Mouse (Mus musculus): ENCODE measurements around the gene Pcdh11x. TPM values are rescaled to one million over a fixed set of nuclear protein-coding genes. Genes with fewer than 3 reads are reported as not detected.
"Not testable (repeated sequence)": the region's sequence is repeated elsewhere in the genome, so short reads cannot be mapped to it uniquely, and the experiment has no call there.

Pcdh11x gene
- 10 to 100 TPM; 18.7 to 23.8 TPM for total RNA-seq (2021)
- long read RNA-seq, experiment 1, full-length matches to known transcripts: 4 of 6 reads
- long read RNA-seq, experiment 1, partial matches to known transcripts: 1 of 6 reads
- long read RNA-seq, experiment 1, other reads (novel, unspliced or antisense): 1 of 6 reads
- long read RNA-seq, experiment 2, full-length matches to known transcripts: 2 of 7 reads
- long read RNA-seq, experiment 2, partial matches to known transcripts: 0 of 7 reads
- long read RNA-seq, experiment 2, other reads (novel, unspliced or antisense): 5 of 7 reads

DNA sequence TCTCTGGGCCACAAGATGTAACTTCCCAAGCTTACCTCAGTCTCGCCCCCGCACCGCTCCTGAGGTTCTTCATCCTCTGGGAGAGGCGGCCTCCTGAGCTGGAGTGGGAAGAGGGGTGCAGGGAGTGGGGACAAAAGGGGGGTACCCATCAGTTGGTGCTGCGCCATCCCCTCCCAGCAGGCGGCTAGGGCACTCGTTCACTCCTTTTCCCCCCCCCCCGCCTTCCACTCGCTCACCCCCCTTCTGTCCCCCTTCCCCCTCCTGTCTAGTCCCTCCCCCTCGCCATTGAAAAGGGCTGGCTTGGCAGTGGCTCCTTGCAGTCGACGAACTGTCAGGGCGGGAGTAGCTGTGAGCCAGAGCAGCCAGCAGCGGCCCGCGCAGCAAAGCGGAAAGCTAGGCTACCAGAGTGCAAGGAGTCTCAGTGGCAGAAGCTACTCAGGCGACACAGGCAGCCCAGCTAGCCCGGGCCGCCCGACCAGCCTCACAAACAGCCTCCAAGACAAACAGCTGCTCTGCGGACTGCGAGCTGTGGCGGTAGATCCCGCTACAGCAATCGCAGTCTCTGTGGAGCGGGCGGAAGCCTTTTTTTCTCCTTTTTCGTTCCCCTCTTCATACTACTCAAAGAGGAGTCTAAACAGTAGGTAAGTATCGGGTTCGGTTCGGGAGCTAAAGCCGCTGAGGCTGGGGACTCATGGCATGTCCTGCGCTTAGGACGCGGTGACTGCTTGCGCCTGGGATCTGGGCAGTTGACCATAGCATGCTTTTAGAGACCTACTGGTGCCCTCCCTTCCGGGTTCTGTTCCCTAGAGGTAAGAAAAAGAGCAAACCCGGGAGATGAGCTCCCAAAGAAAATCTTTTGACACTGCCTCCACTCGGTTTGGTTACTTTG lies at the start of gene Pcdh11x:
Gene Pcdh11x (plus strand): TSS at position 249 of the 889 bp plus-strand sequence.
- Histone ChIP-seq H3K4me3 (peak within 1 kb of the TSS; percentile 58), H3K27ac (peak within 1 kb of the TSS; percentile 63)
- intact Hi-C loops (cut with DNase I): loop anchor here (10.0 kb wide), 1 partner anchor 1735 kb away; no protein-coding TSS in a partner anchor
- peak; percentile 56 to 57 for DNase-seq (ENCODE audit: extremely low spot score in 1 of 2, low spot score in 2 of 2)
- peak; percentile 8; the same call in 1 of the 2 replicates for TF ChIP-seq CTCF (IDR thresholded peaks at IDR 0.05)

DNA sequence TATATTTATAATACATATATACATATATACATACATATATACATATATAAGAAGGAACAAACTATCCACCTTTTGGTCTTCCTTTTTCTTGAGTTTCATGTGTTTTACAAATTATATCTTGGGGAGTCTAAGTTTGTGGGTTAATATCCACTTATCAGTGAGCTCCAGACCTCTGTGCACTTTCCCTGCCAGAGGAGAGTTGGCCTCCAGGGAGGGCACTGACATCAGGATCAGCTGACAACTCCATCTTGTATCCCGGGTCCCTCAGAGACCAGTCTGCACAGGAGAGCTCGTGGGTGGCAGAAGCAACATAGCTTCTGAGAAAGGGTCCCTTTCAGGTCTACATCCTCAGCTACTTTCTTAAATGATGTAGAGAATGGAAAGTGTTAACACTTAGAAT lies 30.0 kb upstream of the Pcdh11x start:
- no peak for DNase-seq (ENCODE audit: extremely low spot score in 1 of 2, low spot score in 2 of 2)
- Histone ChIP-seq H3K27ac (no peak overlapping the region), H3K4me3 (no peak overlapping the region)
- intact Hi-C loops (cut with DNase I): no loop called here
- no peak for TF ChIP-seq CTCF (IDR thresholded peaks at IDR 0.05)

DNA sequence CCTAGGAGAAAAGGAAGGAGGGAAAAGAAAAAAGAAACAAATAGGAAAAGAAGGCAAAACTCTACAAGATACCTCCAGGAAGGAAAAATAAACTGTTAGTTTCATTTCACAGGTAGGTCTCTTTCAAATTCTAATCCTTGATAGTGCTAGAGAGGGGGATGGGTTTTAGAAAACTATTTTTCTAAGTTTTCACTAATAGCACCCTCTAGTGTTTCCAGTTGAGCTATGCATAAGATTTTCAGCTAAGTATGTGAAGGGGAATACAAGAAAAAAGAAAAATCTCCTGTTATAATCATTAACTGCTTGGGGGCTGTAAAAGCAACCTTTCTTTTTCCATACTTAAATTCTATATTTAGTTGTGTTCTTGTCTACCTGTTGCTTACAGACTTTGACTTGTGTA lies 4.5 kb upstream of the Pcdh11x start:
- TF ChIP-seq CTCF (IDR thresholded peaks at IDR 0.05): peak; percentile 57
- intact Hi-C loops (cut with DNase I): no loop called here
- Histone ChIP-seq H3K27ac (no peak overlapping the region), H3K4me3 (no peak overlapping the region)
- no peak for DNase-seq (ENCODE audit: extremely low spot score in 1 of 2, low spot score in 2 of 2)

DNA sequence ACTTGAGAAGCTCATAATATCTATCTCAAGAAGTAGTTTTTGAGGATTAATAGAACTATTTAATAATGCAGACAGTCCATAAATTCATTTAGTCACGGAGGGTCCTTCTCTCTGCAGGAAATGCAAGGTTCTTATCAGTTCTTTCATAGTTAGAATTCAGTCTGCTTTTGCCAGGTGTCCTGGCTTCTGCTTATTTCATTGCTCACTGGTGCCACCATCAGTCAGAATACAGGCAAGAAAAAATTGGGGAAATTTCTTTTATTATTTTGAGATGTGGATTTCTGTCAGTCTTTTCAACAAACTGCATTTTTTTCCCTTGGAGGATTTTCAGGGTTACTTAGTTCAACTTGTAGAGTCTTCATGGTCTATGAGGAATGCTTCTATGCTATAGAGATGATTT lies 2.6 kb upstream of the Pcdh11x start:
- Histone ChIP-seq H3K27ac (no peak overlapping the region), H3K4me3 (no peak overlapping the region)
- intact Hi-C loops (cut with DNase I): no loop called here
- no peak for DNase-seq (ENCODE audit: extremely low spot score in 1 of 2, low spot score in 2 of 2)
- TF ChIP-seq CTCF (IDR thresholded peaks at IDR 0.05): peak; percentile 56

DNA sequence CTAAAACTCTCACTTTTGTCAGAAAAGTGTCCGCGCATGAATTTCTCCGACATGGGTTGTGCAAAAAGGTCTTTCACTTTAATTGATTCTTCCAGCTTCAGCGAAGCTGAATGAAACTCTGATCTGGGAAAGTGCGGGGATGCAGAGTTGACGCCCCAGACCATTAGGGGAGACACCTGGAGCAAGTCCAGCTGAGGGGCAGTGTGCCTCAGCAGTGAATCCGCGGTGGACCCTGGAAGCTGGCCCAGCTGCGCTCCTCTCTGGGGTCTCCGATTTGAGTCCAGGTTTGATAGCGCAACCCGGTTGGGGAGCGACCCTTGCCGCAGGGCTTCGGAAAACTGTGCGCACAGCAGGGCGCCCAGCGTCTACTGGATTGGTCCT lies 831 bp downstream of the Pcdh11x start:
- intact Hi-C loops (cut with DNase I): loop anchor here (10.0 kb wide), 1 partner anchor 1734 kb away; no protein-coding TSS in a partner anchor
- no peak for DNase-seq (ENCODE audit: extremely low spot score in 1 of 2, low spot score in 2 of 2)

DNA sequence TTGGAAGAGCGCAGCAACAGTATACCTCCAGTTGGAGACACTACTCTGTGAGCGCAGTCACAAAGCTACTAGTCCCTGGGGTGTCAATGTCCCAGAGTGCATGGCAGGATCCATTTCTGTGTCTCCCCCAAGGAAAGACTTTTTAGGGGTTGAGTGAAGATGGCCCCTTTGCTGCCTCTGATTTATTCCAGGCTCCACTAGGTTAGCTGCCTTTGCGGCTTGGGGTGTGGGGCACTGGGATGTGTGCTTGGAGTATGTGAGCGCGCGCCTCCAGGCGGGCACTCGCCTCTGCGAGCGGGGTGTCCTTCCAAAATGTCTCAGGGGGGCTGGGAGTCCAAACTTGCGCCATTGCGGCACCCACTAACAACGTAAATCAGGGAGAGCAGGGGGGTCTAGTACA lies 1.6 kb downstream of the Pcdh11x start:
- DNase-seq (ENCODE audit: extremely low spot score in 1 of 2, low spot score in 2 of 2): peak; percentile 28 to 33
- intact Hi-C loops (cut with DNase I): loop anchor here (10.0 kb wide), 1 partner anchor 1733 kb away; no protein-coding TSS in a partner anchor
- TF ChIP-seq CTCF (IDR thresholded peaks at IDR 0.05): no peak; the same call in 1 of the 2 replicates

More for the DNA sequence above, 831 bp downstream of the Pcdh11x start:
- H3K4me3 ChIP-seq: peak overlapping the region; percentile 58
- no peak overlapping the region for H3K27ac ChIP-seq
- TF ChIP-seq CTCF (IDR thresholded peaks at IDR 0.05): no peak

DNA sequence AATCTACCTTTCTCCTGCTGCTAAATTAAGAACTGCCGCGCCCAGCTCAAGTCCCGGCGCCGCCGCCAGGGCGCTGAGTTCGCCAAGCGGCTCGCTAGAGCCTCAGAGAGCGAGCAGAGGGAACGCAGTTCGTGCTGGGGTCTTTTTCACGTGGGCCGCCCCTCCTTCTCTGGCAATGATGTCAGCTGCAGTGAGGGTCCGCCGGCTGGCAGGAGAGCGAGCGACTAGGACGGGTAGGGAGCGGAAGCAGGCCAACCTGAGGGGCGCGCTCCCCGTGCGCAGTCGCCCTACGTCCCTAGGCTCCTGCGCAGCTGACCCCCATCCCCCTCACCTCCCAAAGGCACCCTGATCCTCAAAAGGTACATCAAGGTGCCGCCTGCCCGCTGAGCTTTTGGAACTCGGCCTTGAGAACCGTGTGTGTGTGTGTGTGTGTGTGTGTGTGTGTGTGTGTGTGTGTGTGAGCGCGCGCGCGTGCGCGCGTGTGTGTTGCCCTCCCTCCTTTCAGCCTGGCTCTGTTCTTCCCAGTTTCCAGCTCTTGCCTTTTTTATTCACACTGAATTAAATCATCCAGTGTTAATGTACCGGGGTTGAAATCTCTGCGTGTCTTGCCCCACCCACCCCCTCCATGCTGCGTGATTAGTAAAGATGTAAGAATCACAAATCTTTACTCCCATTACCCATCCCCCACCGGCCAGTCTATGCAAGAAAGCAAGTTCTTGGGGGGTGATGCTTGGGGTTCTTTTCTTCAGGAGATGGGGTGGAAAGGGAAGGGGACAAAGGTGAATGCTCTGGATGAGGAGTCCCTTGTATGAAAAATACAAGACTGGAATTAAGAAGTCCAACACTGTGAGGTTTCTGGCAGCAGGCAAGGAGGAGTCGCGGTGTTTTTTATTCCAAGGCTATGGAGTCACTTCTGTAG lies 3.0 kb downstream of the Pcdh11x start:
- peak; percentile 20 to 45 for DNase-seq (ENCODE audit: extremely low spot score in 1 of 2, low spot score in 2 of 2)
- Histone ChIP-seq H3K4me3 (peak overlapping the region; percentile 58), H3K27ac (peak overlapping the region; percentile 80)
- intact Hi-C loops (cut with DNase I): loop anchor here (10.0 kb wide), 1 partner anchor 1732 kb away; no protein-coding TSS in a partner anchor
- peak; percentile 27 for TF ChIP-seq CTCF (IDR thresholded peaks at IDR 0.05)

More for the DNA sequence above, 1.6 kb downstream of the Pcdh11x start:
- H3K27ac ChIP-seq: no peak overlapping the region
- peak overlapping the region; percentile 58 for H3K4me3 ChIP-seq

DNA sequence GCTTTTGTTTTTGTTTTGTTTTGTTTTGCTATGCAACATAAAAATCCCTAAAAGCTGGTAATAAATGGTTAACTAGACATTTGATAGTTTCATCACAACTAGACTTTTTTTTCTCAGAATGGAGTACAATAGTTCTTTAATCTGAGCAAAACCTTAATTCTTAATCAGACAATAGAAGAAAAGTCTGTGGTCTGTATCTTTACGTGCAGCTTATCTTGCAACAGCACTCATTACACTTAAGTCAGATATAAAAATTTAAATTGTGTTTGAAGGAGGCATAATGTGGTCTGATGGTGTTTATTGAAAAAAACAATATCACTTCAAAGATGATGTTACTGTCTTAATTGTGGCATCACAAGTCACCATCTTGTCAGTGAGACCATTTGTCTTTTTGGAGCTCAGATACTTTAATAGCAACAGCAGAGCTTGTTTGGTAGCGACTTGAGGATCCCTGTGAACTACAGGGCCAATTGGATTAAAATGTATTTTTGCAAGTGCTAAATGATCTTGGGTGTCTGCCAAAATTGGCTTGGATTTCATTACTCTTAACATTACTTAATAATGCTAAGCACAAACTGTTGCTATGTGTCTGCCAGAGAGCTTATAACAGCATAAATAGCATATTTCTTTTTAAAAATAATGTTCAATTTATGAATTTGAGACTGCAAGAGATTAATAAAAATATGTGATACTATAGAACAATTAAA lies 11.6 kb downstream of the Pcdh11x start:
- DNase-seq (ENCODE audit: extremely low spot score in 1 of 2, low spot score in 2 of 2): no peak
- Histone ChIP-seq H3K27ac (no peak overlapping the region), H3K4me3 (no peak overlapping the region)
- intact Hi-C loops (cut with DNase I): no loop called here
- no peak for TF ChIP-seq CTCF (IDR thresholded peaks at IDR 0.05)

DNA sequence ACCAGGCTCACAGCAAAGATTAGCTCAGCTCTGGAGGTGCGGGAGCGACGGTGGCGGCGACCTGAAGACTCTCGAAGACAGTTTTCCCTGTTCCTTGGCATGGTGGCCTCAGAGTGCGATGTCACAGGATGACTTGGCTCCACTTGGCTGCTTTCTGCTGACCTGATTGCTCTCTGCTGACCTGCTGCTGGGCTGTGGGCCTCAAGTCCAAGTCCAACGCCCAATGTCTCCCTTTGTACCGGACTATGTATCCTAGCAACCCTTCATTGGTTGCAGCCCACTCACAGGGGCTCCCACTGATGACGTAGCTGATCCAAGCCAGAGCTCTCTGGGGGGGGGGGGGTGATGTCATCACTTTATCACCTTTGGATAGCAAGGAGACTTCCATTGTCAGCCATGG lies 22.9 kb downstream of the Pcdh11x start, which contains the start of gene H2afb3:
Gene H2afb3 (minus strand): TSS at position 101 of the 400 bp plus-strand sequence.
- H3K27ac ChIP-seq; intact Hi-C loops (cut with DNase I); H3K4me3 ChIP-seq; DNase-seq (ENCODE audit: extremely low spot score in 1 of 2, low spot score in 2 of 2): not testable (repeated sequence)

DNA sequence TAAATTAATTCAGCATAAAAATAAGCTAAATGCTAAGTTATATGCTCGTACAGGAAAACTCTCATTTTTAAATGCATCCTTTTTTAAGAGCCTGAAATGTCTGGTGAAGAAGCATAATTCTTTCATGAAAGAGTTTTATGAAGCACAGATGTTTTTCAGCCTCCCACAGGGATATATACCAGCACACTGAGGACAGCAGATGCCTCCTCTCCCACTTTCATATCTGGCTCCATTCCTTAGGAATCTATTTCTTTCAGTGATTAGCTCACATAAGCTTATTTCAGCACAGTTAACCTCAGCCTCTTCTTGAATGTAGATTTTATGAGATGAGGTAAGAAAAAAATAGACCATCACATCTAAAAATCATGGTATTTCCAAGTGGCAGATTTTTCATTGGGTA lies 176.2 kb downstream of the Pcdh11x start:
- intact Hi-C loops (cut with DNase I): no loop called here

More for the DNA sequence above, 176.2 kb downstream of the Pcdh11x start:
- H3K27ac ChIP-seq: no peak overlapping the region; the same call in 1 of the 2 replicates
- TF ChIP-seq CTCF (IDR thresholded peaks at IDR 0.05): no peak
- DNase-seq (ENCODE audit: extremely low spot score in 1 of 2, low spot score in 2 of 2): no peak
- no peak overlapping the region for H3K4me3 ChIP-seq
